Mouse (Mus musculus) stomach, postnatal 0 days (tissue): Measurements from ENCODE around the gene Pla2g4a.

Source experiments
- CTCF ChIP-seq: IDR thresholded peaks from 2 replicates; pipeline ENCODE4 v1.5.1; 2016; ENCODE audit warnings: antibody characterized with exemption, low read depth, mild to moderate bottlenecking, moderate library complexity
- EP300 ChIP-seq: optimal IDR thresholded peaks from 2 replicates; pipeline ENCODE3; 2016; ENCODE audit warnings: antibody characterized with exemption

GRCm38 (mm10) chr1:149922219-149922618 lies 38.9 kb downstream of the Pla2g4a start:
- TF ChIP-seq CTCF (no peak), EP300 (no peak)
